Comparison of ENCODE assay signal across 13 mouse cellular contexts in genomic region chr16:24788973-24789372, GRCm38 (mm10).
"Had no signal": no experiment of that assay in that cellular context is flagged by ENCODE, and none has a peak within 500 bp of the region (broad histone marks: within the 10 kb centered on the region; RNA-seq: fewer than 3 reads in every experiment).

No protein-coding gene starts in this region.

- H3K4me2 ChIP-seq: lung, embryonic 14.5 days; midbrain, embryonic 12.5 days; neural tube, embryonic 12.5 days had no signal

- H3K4me3 ChIP-seq: midbrain, embryonic 10.5 days; midbrain, embryonic 12.5 days; neural tube, embryonic 12.5 days had no signal

- DNase-seq: lung, adult 18-20 months; lung, embryonic 14.5 days; lung, postnatal 10 days; lung, postnatal 4 days; midbrain, embryonic 14.5 days; right cerebral cortex, postnatal 14 days; spleen, adult 18-20 months; thymus, adult 2 months; thymus, postnatal 25 days; thymus, postnatal 4 days had no signal

- H3K36me3 ChIP-seq: midbrain, embryonic 10.5 days; midbrain, embryonic 12.5 days; neural tube, embryonic 12.5 days had no signal

- H3K27me3 ChIP-seq: midbrain, embryonic 12.5 days; neural tube, embryonic 12.5 days had no signal

- H3K27ac ChIP-seq: midbrain, embryonic 10.5 days; midbrain, embryonic 12.5 days; neural tube, embryonic 12.5 days had no signal
